Mouse (Mus musculus): ENCODE data around the gene Btbd3. TPM values are rescaled to one million over a fixed set of nuclear protein-coding genes. Genes with fewer than 3 reads are reported as not detected.

The Btbd3 gene
- polyA plus RNA-seq, 1 experiment from 2014 or later = 18.8 TPM

DNA sequence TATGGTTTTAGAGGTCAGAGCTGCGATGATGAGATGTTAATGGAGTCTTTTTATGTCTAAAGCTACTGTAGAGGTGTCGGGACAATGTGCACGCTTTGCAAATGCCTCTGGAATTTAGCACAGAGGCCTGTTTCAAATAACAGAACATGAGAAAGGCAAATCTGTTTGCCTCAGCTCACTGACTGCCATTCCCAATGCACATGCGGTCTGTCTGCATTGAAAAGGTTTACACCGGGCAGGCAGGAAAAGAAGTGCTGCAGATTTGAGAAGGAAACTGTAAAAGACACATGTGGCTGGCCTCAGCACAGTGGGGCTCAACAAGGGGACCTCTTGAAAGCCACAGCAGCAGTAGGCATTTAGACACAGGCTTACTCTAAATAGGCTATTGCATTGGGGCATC is 156.2 kb downstream of the Btbd3 start:
- ATAC-seq (ENCODE audit: low FRiP score, low read depth) = no peak
- H3K27me3 ChIP-seq = no peaks in the 10 kb centered on the region
- WGBS = 49% methylated on average over 5 of the region's 5 CpGs
- H3K9me3 ChIP-seq = no peaks in the 10 kb centered on the region
- no peak overlapping the region for H3K4me2 ChIP-seq (replicated peaks)
- no peaks in the 10 kb centered on the region for H3K36me3 ChIP-seq
- H3K4me1 ChIP-seq = no peaks in the 10 kb centered on the region
- no peak overlapping the region for H3K9ac ChIP-seq (replicated peaks)
- no peak overlapping the region for H3K4me3 ChIP-seq
- H3K27ac ChIP-seq (replicated peaks) = no peak overlapping the region

GRCm38 (mm10) chr2:138422321-138422720 is 166.0 kb downstream of the Btbd3 start:
- Histone ChIP-seq H3K27ac (replicated peaks) (no peak overlapping the region), H3K4me2 (replicated peaks) (no peak overlapping the region), H3K4me1 (no peaks in the 10 kb centered on the region), H3K27me3 (0 out of 2 replicates have a peak, but pooled peaks cover 3% of the 10 kb centered on the region), H3K36me3 (no peaks in the 10 kb centered on the region), H3K9me3 (no peaks in the 10 kb centered on the region), H3K4me3 (no peak overlapping the region), H3K9ac (replicated peaks) (no peak overlapping the region)
- ATAC-seq (ENCODE audit: low FRiP score, low read depth) = no peak
- WGBS = 86% methylated on average over 2 of the region's 2 CpGs

- Histone ChIP-seq H3K27me3 (peaks cover 2% of the 10 kb centered on the region; the same call in 1 of the 2 replicates), H3K27ac (replicated peaks) (no peak overlapping the region), H3K9ac (replicated peaks) (no peak overlapping the region), H3K36me3 (no peaks in the 10 kb centered on the region), H3K9me3 (no peaks in the 10 kb centered on the region), H3K4me1 (no peaks in the 10 kb centered on the region; the same call in 1 of the 2 replicates), H3K4me3 (no peak overlapping the region), H3K4me2 (replicated peaks) (no peak overlapping the region)
- 45% methylated on average over 2 of the region's 2 CpGs for WGBS
- no peak for ATAC-seq (ENCODE audit: low FRiP score, low read depth)
Observed at GRCm38 (mm10) chr2:138431991-138432390, 175.6 kb downstream of the Btbd3 start.

GRCm38 (mm10) chr2:138446466-138446865 is 190.1 kb downstream of the Btbd3 start:
- Histone ChIP-seq H3K36me3 (no peaks in the 10 kb centered on the region), H3K27ac (replicated peaks) (no peak overlapping the region), H3K9ac (replicated peaks) (no peak overlapping the region), H3K27me3 (peaks cover 29% of the 10 kb centered on the region), H3K4me1 (peaks cover 7% of the 10 kb centered on the region; the same call in 1 of the 2 replicates), H3K9me3 (no peaks in the 10 kb centered on the region), H3K4me2 (replicated peaks) (no peak overlapping the region; the same call in 1 of the 2 replicates), H3K4me3 (no peak overlapping the region)
- WGBS = 18% methylated on average over 3 of the region's 3 CpGs
- ATAC-seq (ENCODE audit: low FRiP score, low read depth) = peak; percentile 79

DNA sequence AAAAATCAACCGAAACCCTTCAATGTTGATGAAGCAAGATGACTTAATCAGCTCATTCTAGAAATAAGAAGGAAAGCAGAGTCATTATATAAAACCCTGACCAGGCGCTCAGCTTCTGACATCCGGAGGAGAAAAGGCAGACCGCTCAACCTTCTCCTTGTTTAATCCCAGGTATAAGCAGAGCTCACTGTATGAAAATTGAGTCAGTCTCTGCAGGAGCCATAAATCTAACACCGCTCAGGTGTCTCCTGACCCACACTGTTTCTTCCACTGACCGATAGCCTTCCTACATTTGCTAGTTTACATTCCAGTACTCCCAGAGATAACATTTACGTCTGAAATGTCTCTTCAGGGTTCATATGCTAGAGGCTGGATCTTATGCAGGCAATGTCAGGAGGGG is 190.6 kb downstream of the Btbd3 start:
- Histone ChIP-seq H3K4me2 (replicated peaks) (no peak overlapping the region; the same call in 1 of the 2 replicates), H3K36me3 (no peaks in the 10 kb centered on the region), H3K9ac (replicated peaks) (no peak overlapping the region), H3K9me3 (no peaks in the 10 kb centered on the region), H3K4me1 (peaks cover 7% of the 10 kb centered on the region; the same call in 1 of the 2 replicates), H3K27me3 (peaks cover 26% of the 10 kb centered on the region), H3K4me3 (no peak overlapping the region), H3K27ac (replicated peaks) (no peak overlapping the region)
- no peak for ATAC-seq (ENCODE audit: low FRiP score, low read depth)
- WGBS = 39% methylated on average over 7 of the region's 7 CpGs

- 97% methylated on average over 3 of the region's 3 CpGs for WGBS
- peaks cover 7% of the 10 kb centered on the region; the same call in 1 of the 2 replicates for H3K4me1 ChIP-seq
- H3K9me3 ChIP-seq = no peaks in the 10 kb centered on the region
- no peaks in the 10 kb centered on the region for H3K36me3 ChIP-seq
- peaks cover 20% of the 10 kb centered on the region for H3K27me3 ChIP-seq
- H3K9ac ChIP-seq (replicated peaks) = no peak overlapping the region
- ATAC-seq (ENCODE audit: low FRiP score, low read depth) = no peak
- H3K4me2 ChIP-seq (replicated peaks) = no peak overlapping the region
- no peak overlapping the region for H3K27ac ChIP-seq (replicated peaks)
- no peak overlapping the region for H3K4me3 ChIP-seq
Observed at GRCm38 (mm10) chr2:138447681-138448080, 191.3 kb downstream of the Btbd3 start.

DNA sequence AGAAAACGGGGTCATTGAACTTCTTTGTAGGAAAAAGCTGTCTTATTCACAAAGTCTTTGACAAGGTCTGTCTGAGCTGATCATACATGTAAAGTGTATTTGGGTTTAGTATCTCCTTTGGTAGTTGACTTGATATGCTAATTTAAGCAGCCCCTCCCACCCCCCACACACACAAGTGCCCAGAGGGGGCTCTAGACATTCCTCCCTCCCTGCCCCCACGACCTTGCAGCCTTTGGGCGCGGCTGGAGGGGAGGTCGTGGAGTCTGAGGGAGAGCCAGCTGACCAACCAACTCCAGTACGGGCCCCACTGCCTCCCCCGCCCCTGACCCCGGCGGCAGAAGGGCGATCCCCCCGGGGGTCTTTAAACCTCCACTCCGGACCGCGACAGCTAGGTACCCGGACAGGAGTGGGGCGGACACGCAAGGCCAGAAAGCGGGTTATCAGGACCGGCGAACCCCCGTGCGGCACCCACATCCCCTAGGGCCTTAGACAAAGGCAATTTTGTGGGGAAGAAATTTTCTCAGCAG is 211.7 kb downstream of the Btbd3 start:
- Histone ChIP-seq H3K36me3 (no peaks in the 10 kb centered on the region), H3K4me1 (no peaks in the 10 kb centered on the region), H3K27ac (replicated peaks) (no peak overlapping the region), H3K27me3 (no peaks in the 10 kb centered on the region), H3K9ac (replicated peaks) (no peak overlapping the region), H3K4me2 (replicated peaks) (no peak overlapping the region), H3K4me3 (no peak overlapping the region), H3K9me3 (no peaks in the 10 kb centered on the region)
- no peak for ATAC-seq (ENCODE audit: low FRiP score, low read depth)
- 77% methylated on average over 22 of the region's 22 CpGs for WGBS

- H3K27ac ChIP-seq (replicated peaks) = no peak overlapping the region
- H3K4me3 ChIP-seq = no peak overlapping the region
- no peaks in the 10 kb centered on the region for H3K36me3 ChIP-seq
- H3K4me2 ChIP-seq (replicated peaks) = no peak overlapping the region
- H3K9me3 ChIP-seq = no peaks in the 10 kb centered on the region
- no peaks in the 10 kb centered on the region for H3K4me1 ChIP-seq
- WGBS = 90% methylated on average over 5 of the region's 5 CpGs
- no peak for ATAC-seq (ENCODE audit: low FRiP score, low read depth)
- H3K27me3 ChIP-seq = no peaks in the 10 kb centered on the region
- no peak overlapping the region for H3K9ac ChIP-seq (replicated peaks)
Observed at GRCm38 (mm10) chr2:138473407-138473806, 217.0 kb downstream of the Btbd3 start.

DNA sequence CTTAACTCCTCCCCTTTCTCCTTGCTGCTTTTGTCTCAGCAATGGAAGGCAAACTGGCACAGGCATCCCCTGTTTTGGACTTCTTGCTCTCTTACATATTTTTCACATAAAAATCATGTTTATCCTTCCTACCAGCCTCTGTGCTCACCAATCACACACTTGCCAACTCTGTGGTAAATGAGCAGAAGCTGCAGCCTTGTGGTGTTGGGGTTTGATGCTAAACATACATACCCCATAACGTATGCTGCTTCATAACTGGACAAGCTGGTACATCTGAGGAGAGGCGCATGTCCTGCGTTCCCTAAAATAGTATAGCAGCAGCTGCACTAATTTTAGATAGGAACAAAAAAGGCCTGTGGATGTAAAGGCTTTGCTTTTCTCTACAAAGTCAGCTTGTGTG is 220.1 kb downstream of the Btbd3 start:
- no peaks in the 10 kb centered on the region for H3K27me3 ChIP-seq
- no peak overlapping the region for H3K27ac ChIP-seq (replicated peaks)
- H3K4me3 ChIP-seq = no peak overlapping the region
- no peaks in the 10 kb centered on the region for H3K9me3 ChIP-seq
- H3K9ac ChIP-seq (replicated peaks) = no peak overlapping the region
- ATAC-seq (ENCODE audit: low FRiP score, low read depth) = no peak
- 93% methylated on average over 3 of the region's 3 CpGs for WGBS
- no peak overlapping the region for H3K4me2 ChIP-seq (replicated peaks)
- H3K4me1 ChIP-seq = no peaks in the 10 kb centered on the region
- H3K36me3 ChIP-seq = no peaks in the 10 kb centered on the region

GRCm38 (mm10) chr2:138477278-138477677 is 220.9 kb downstream of the Btbd3 start:
- Histone ChIP-seq H3K27ac (replicated peaks) (no peak overlapping the region), H3K9me3 (no peaks in the 10 kb centered on the region), H3K4me1 (no peaks in the 10 kb centered on the region), H3K4me2 (replicated peaks) (no peak overlapping the region), H3K9ac (replicated peaks) (no peak overlapping the region), H3K4me3 (no peak overlapping the region), H3K27me3 (no peaks in the 10 kb centered on the region), H3K36me3 (no peaks in the 10 kb centered on the region)
- WGBS = 93% methylated on average over 5 of the region's 5 CpGs
- no peak for ATAC-seq (ENCODE audit: low FRiP score, low read depth)

DNA sequence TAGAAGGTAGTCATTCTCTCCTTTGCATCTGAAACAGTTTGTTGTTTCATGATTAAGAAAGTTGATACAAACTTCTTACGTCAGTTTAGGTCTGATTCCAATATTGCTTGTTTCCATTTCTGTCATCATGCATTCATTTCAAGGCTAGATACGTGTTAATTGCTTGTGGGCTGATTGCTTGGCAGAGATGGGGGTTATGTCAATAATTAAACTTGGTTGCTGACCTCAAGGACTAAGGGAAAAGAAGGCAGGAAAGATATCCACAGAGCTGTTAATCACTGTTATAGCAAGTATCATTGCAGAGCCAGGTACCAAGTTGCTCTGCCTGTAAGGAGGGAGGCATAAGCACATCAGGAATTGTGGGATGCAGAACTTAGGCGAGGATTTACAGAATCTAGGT is 226.2 kb downstream of the Btbd3 start:
- no peaks in the 10 kb centered on the region for H3K36me3 ChIP-seq
- no peak overlapping the region for H3K4me2 ChIP-seq (replicated peaks)
- no peak overlapping the region for H3K27ac ChIP-seq (replicated peaks)
- no peaks in the 10 kb centered on the region for H3K27me3 ChIP-seq
- no peaks in the 10 kb centered on the region for H3K4me1 ChIP-seq
- ATAC-seq (ENCODE audit: low FRiP score, low read depth) = no peak
- WGBS = 81% methylated on average over 3 of the region's 3 CpGs
- no peak overlapping the region for H3K9ac ChIP-seq (replicated peaks)
- no peaks in the 10 kb centered on the region for H3K9me3 ChIP-seq
- no peak overlapping the region for H3K4me3 ChIP-seq

GRCm38 (mm10) chr2:138484871-138485270 is 228.5 kb downstream of the Btbd3 start:
- no peak for ATAC-seq (ENCODE audit: low FRiP score, low read depth)
- H3K9me3 ChIP-seq = no peaks in the 10 kb centered on the region

More at GRCm38 (mm10) chr2:138484871-138485270, 228.5 kb downstream of the Btbd3 start:
- no peak overlapping the region for H3K4me2 ChIP-seq (replicated peaks)
- no peaks in the 10 kb centered on the region for H3K4me1 ChIP-seq
- H3K27me3 ChIP-seq = no peaks in the 10 kb centered on the region
- WGBS = 87% methylated on average over 4 of the region's 4 CpGs
- no peak overlapping the region for H3K4me3 ChIP-seq
- H3K27ac ChIP-seq (replicated peaks) = no peak overlapping the region
- no peak overlapping the region for H3K9ac ChIP-seq (replicated peaks)
- H3K36me3 ChIP-seq = no peaks in the 10 kb centered on the region
